Mouse (Mus musculus) stomach, embryonic 16.5 days (tissue): ENCODE results near the gene Tmem108. TPM values are rescaled to one million over a fixed set of nuclear protein-coding genes. Genes with fewer than 3 reads are reported as not detected.

Experiments
- ATAC-seq: fragments of 200-750 bp; cut with Nextera tagmentation; 2 replicates; pipeline ENCODE4 v1.8.0; 2017; ENCODE audit warnings: moderate number of reproducible peaks, moderate TSS enrichment; ENCODE audit not compliant: insufficient read depth, low FRiP score
- H3K27ac ChIP-seq: fragments of 300-500 bp; sonication (generic); 2 replicates; pipeline ENCODE4 v1.5.1; 2014; ENCODE audit warnings: low read length
- H3K27me3 ChIP-seq: fragments of 300-500 bp; sonication (generic); 2 replicates; pipeline ENCODE4 v1.6.1; 2014; ENCODE audit warnings: low read length, control low read depth, mixed read lengths; ENCODE audit not compliant: control insufficient read depth, insufficient read depth
- H3K36me3 ChIP-seq: fragments of 300-500 bp; sonication (generic); 2 replicates; pipeline ENCODE4 v1.6.1; 2014; ENCODE audit warnings: low read length; ENCODE audit not compliant: control insufficient read depth, insufficient read depth
- H3K4me1 ChIP-seq: fragments of 300-500 bp; sonication (generic); 2 replicates; pipeline ENCODE4 v1.6.1; 2014; ENCODE audit warnings: low read length, control low read depth, mixed read lengths; ENCODE audit not compliant: control insufficient read depth, insufficient read depth
- H3K4me2 ChIP-seq: fragments of 300-500 bp; sonication (generic); 2 replicates; pipeline ENCODE4 v1.6.1; 2014; ENCODE audit warnings: low read depth, low read length, mixed read lengths
- H3K4me3 ChIP-seq: fragments of 300-500 bp; sonication (generic); replicated peaks from 2 replicates; pipeline ENCODE4 v1.5.1; 2014; ENCODE audit warnings: mild to moderate bottlenecking, low read length
- H3K9ac ChIP-seq: fragments of 300-500 bp; sonication (generic); 2 replicates; pipeline ENCODE4 v1.6.1; 2014; ENCODE audit warnings: low read length
- H3K9me3 ChIP-seq: fragments of 300-500 bp; sonication (generic); replicated peaks from 2 replicates; pipeline ENCODE4 v1.6.1; 2016; ENCODE audit warnings: low read length, control low read depth; ENCODE audit not compliant: control insufficient read depth
- WGBS: fragments of 180-500 bp; shearing (Covaris S2); extraction: QIAGEN DNeasy Blood & Tissue Kit; methylation state at CpG from one replicate; pipeline ENCODE4 v1.1.7; 2014; 5-methylcytosine and 5-hydroxymethylcytosine counted together
- polyA plus RNA-seq: library from polyadenylated mRNA; unstranded; fragments of >200 nt; fragmentation: Nextera tagmentation; extraction: Ambion mirVana; gene quantifications from 2 replicates; pipeline ENCODE4 v1.2.1, GENCODE M21; 2015

The Tmem108 gene
- polyA plus RNA-seq, 1 experiment from 2014 or later = 10.3 TPM

GRCm38 (mm10) chr9:103565186-103565585, 196.5 kb downstream of the Tmem108 start:
- no peaks in the 10 kb centered on the region for H3K36me3 ChIP-seq
- no peak overlapping the region for H3K4me2 ChIP-seq
- 86% methylated on average over 9 of the region's 9 CpGs for WGBS
- H3K27ac ChIP-seq = no peak overlapping the region
- ATAC-seq = no peak
- peaks cover 6% of the 10 kb centered on the region; the same call in 1 of the 2 replicates for H3K9me3 ChIP-seq
- no peaks in the 10 kb centered on the region for H3K27me3 ChIP-seq
- H3K4me3 ChIP-seq = no peak overlapping the region
- no peaks in the 10 kb centered on the region for H3K4me1 ChIP-seq
- no peak overlapping the region for H3K9ac ChIP-seq

DNA sequence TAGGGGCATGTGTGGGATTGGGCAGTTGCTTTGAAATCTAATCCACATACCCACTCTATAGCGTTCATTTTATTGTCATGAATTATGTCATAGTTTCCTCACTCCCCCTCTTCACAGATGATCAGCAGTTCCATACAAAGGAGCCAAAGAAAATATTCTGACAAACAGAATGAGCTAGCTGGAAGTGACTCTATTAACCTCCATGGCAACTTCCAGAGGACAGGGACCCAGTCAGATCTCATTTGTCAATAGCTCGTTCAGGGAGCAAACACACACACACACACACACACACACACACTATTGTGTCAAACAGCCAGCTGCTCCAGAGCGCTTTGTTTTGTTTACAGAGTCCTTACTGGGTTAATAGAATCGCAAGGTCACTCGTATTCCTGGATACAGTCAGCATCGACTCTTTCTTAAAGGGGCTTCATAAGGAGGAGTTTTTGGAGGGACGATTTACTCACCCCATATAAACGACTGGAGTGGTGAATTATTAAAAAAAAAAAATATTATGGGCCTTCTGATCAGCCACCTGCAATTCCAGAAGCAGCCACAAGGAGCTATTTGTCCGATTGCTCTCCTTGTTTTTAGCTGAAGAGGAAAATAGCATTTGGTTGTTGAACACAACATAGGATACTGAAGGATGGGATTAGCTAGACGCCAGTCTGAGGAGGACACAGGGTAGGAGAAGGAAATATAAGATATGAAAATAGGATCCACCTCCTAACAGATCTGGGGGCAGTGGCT, 197.6 kb downstream of the Tmem108 start:
- no peak overlapping the region for H3K9ac ChIP-seq
- no peak overlapping the region for H3K4me3 ChIP-seq
- no peak overlapping the region for H3K27ac ChIP-seq
- no peaks in the 10 kb centered on the region for H3K4me1 ChIP-seq
- no peaks in the 10 kb centered on the region for H3K36me3 ChIP-seq
- 25% methylated on average over 10 of the region's 10 CpGs for WGBS
- no peak; the same call in 1 of the 2 replicates for ATAC-seq
- H3K4me2 ChIP-seq = no peak overlapping the region
- H3K27me3 ChIP-seq = no peaks in the 10 kb centered on the region
- H3K9me3 ChIP-seq = peaks cover 6% of the 10 kb centered on the region; the same call in 1 of the 2 replicates

DNA sequence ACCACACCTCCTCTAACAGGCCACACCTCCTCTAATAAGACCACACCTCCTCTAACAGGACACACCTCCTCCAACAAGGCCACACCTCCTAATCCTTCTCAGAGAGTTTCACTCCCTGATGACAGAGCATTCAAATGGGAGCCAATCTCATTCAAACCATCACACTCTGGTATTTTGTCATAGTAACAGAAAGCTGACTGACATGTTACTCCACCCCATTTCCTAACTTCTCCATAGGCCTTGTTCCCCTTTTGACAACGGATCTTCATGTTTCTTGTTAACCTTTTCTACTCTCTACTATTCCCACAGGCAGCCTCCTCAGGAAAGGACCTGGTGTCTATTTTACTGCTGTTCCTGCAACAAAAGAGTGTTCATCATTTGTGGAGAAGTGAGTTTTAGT, 199.6 kb downstream of the Tmem108 start:
- no peaks in the 10 kb centered on the region for H3K36me3 ChIP-seq
- no peak overlapping the region for H3K4me3 ChIP-seq
- no peak overlapping the region for H3K27ac ChIP-seq
- no peak for ATAC-seq
- no peaks in the 10 kb centered on the region for H3K4me1 ChIP-seq
- 78% methylated on average over 1 of the region's 1 CpGs for WGBS
- H3K27me3 ChIP-seq = no peaks in the 10 kb centered on the region
- no peak overlapping the region for H3K9ac ChIP-seq
- no peak overlapping the region for H3K4me2 ChIP-seq
- peaks cover 6% of the 10 kb centered on the region; the same call in 1 of the 2 replicates for H3K9me3 ChIP-seq

DNA sequence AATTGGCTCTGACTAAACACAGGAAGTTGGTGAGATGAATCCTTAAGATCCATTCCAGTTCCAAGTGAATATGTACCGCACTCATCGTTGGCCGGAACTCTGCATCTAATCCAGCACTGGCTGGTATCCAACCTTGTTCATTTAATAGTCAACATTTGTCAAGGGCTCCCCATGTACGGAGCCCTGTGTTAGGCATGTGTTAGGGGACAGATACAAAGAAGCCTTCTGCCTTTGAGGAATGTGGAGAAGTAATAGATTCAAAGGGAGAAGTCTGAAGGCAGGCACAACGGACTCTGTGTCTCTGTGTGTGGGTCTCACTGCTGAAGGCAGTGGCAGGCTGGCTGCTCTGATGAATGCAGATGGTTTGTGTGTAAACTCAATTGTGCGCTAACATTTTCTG, 202.9 kb downstream of the Tmem108 start:
- H3K27me3 ChIP-seq = no peaks in the 10 kb centered on the region
- H3K36me3 ChIP-seq = no peaks in the 10 kb centered on the region
- H3K4me3 ChIP-seq = no peak overlapping the region
- WGBS = 35% methylated on average over 6 of the region's 6 CpGs
- no peak overlapping the region for H3K9ac ChIP-seq
- no peak for ATAC-seq
- peaks cover 6% of the 10 kb centered on the region; the same call in 1 of the 2 replicates for H3K9me3 ChIP-seq
- H3K4me1 ChIP-seq = no peaks in the 10 kb centered on the region
- no peak overlapping the region for H3K27ac ChIP-seq
- no peak overlapping the region for H3K4me2 ChIP-seq

DNA sequence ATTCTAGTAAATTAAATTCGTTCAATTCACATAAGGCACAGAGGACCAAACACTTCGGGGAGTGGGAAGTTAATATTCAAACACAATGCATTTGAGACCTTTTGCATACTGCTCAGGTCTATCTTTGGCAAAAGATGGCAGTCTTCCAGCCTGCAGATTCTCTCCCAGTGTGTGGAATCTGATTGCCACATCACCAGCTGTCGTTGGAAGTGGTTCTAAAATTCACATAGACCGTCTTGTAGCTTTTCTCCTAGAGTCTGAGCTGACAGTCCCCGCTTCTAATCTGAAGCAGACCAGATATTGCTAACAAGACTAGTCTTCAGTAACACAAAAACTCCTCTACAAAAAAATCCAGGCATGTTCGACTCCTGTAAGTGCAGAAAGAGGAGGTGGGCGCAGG, 203.4 kb downstream of the Tmem108 start:
- 72% methylated on average over 7 of the region's 7 CpGs for WGBS
- no peaks in the 10 kb centered on the region for H3K4me1 ChIP-seq
- no peak overlapping the region for H3K4me3 ChIP-seq
- H3K27ac ChIP-seq = no peak overlapping the region
- H3K27me3 ChIP-seq = no peaks in the 10 kb centered on the region
- H3K36me3 ChIP-seq = no peaks in the 10 kb centered on the region
- H3K9ac ChIP-seq = no peak overlapping the region
- H3K4me2 ChIP-seq = no peak overlapping the region
- no peak for ATAC-seq
- H3K9me3 ChIP-seq = peaks cover 6% of the 10 kb centered on the region; the same call in 1 of the 2 replicates

- H3K27me3 ChIP-seq = no peaks in the 10 kb centered on the region
- no peak overlapping the region for H3K9ac ChIP-seq
- no peak overlapping the region for H3K4me3 ChIP-seq
- 88% methylated on average over 15 of the region's 15 CpGs for WGBS
- no peaks in the 10 kb centered on the region for H3K36me3 ChIP-seq
- H3K4me2 ChIP-seq = no peak overlapping the region
- H3K27ac ChIP-seq = no peak overlapping the region
- H3K9me3 ChIP-seq = peaks cover 4% of the 10 kb centered on the region; the same call in 1 of the 2 replicates
- ATAC-seq = no peak
- H3K4me1 ChIP-seq = no peaks in the 10 kb centered on the region
These were observed 204.6 kb downstream of the Tmem108 start for GRCm38 (mm10) chr9:103557085-103557484.

DNA sequence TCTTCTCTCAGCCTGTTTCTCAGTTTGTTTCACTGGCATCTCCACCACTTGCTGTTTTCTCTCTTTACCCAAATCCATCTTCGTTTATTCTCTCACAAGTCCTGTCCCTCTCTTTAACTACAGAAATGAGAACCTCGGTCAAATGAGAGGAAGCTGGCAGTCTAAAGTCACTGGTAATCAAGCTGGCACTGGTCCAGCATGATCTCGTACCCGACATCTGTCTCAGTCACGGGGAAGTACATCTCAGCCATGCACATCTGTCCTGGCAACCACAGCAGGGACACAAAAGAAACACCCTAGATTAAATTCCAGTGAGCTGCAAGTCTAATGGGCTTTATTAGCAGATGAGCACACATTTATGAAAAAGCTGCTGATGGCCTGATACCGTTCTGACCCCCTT, 206.3 kb downstream of the Tmem108 start:
- Histone ChIP-seq H3K9ac (no peak overlapping the region; the same call in 1 of the 2 replicates), H3K4me1 (no peaks in the 10 kb centered on the region), H3K4me3 (no peak overlapping the region), H3K9me3 (no peaks in the 10 kb centered on the region), H3K27me3 (no peaks in the 10 kb centered on the region), H3K36me3 (no peaks in the 10 kb centered on the region), H3K4me2 (no peak overlapping the region), H3K27ac (no peak overlapping the region)
- ATAC-seq = no peak
- 46% methylated on average over 6 of the region's 6 CpGs for WGBS

- H3K4me2 ChIP-seq = no peak overlapping the region
- WGBS = 58% methylated on average over 21 of the region's 21 CpGs
- H3K36me3 ChIP-seq = no peaks in the 10 kb centered on the region
- no peak overlapping the region for H3K4me3 ChIP-seq
- H3K27ac ChIP-seq = no peak overlapping the region
- no peaks in the 10 kb centered on the region for H3K27me3 ChIP-seq
- ATAC-seq = no peak
- H3K4me1 ChIP-seq = no peaks in the 10 kb centered on the region
- H3K9me3 ChIP-seq = no peaks in the 10 kb centered on the region
- no peak overlapping the region for H3K9ac ChIP-seq
These were observed 210.9 kb downstream of the Tmem108 start for GRCm38 (mm10) chr9:103550661-103551248.

GRCm38 (mm10) chr9:103549178-103549577, 212.5 kb downstream of the Tmem108 start:
- Histone ChIP-seq H3K9me3 (no peaks in the 10 kb centered on the region), H3K4me3 (no peak overlapping the region), H3K27me3 (no peaks in the 10 kb centered on the region), H3K27ac (no peak overlapping the region), H3K36me3 (no peaks in the 10 kb centered on the region), H3K4me2 (no peak overlapping the region), H3K4me1 (no peaks in the 10 kb centered on the region), H3K9ac (no peak overlapping the region)
- 57% methylated on average over 3 of the region's 3 CpGs for whole genome bisulfite sequencing
- no peak for ATAC-seq
